Comparison of ENCODE assay signal across 11 mouse cellular contexts in the genomic region with DNA sequence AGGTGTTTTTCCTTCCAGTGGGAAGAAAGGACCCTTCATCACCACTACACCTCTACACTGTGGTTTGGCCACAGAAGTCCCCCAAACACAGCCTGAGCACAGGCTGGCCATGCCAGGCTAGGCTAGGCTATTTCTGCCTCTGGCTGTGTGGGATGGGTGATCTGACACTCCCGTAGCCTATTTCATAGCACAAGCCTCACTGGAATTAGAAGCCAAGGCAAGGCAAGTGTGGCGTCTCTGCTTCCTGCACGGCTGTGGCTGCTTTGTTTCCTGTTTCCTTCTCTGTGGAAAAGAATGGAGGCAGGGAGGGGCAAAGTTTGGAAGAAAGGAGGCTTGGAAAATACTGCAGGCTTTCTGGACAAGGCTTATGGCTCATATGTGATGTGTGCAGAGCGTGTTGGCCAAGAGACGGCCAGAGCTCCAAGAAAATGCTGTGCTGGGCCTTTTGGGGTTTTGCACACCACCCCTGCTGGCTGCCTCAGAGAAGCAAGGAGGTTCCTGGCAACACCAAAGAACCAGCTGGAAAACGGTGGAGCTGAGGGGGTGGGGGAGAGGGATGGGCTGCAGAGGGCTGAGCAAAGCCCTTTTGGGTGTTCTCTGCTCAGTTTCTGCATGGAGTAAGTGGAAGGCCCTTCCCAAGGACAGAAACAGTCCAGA. TPM values are rescaled to one million over a fixed set of nuclear protein-coding genes. Genes with fewer than 3 reads are reported as not detected.
DNase-seq lines count a peak whose midpoint lies in the region; ATAC-seq and TF ChIP-seq lines count a peak whose summit lies in the region.
"Had no signal": no experiment of that assay in that cellular context is flagged by ENCODE, and none has a peak within 500 bp of the region (broad histone marks: within the 10 kb centered on the region; RNA-seq: fewer than 3 reads in every experiment).

No protein-coding gene starts in this region.

- no peak for ATAC-seq in monocyte, adult 5-6 weeks (replicated peaks; ENCODE audit: insufficient number of reproducible peaks, low FRiP score, low TSS enrichment, poor library complexity, severe bottlenecking)
- ATAC-seq in liver, embryonic 11.5 days (replicated peaks; ENCODE audit: low FRiP score), result no peak

- no peaks in the 10 kb centered on the region for H3K36me3 ChIP-seq in kidney, adult 2 months (ENCODE audit: control insufficient read depth, insufficient read depth, low read length)
- H3K36me3 ChIP-seq in liver, embryonic 11.5 days (ENCODE audit: control insufficient read depth, insufficient read depth, low read length), result no peaks in the 10 kb centered on the region
- H3K36me3 ChIP-seq: embryonic facial prominence, embryonic 12.5 days; G1E had no signal

- no peak overlapping the region for H3K4me3 ChIP-seq in kidney, adult 2 months (ENCODE audit: insufficient read depth, low read depth, low read length)
- H3K4me3 ChIP-seq in cerebellum, adult 2 months (replicated peaks; ENCODE audit: insufficient read depth, low read depth, low read length), result no peak overlapping the region
- H3K4me3 ChIP-seq in liver, embryonic 11.5 days (ENCODE audit: low read depth, low read length), result no peak overlapping the region
- H3K4me3 ChIP-seq: embryonic facial prominence, embryonic 12.5 days had no signal

- TF ChIP-seq CTCF in kidney, adult 2 months (conservative IDR thresholded peaks at IDR 0.05; ENCODE audit: insufficient read depth, insufficient read length, low read depth, low read length), result no peak
- no peak for TF ChIP-seq CTCF in cerebellum, adult 2 months (IDR thresholded peaks at IDR 0.05; ENCODE audit: borderline replicate concordance, insufficient read depth, low read depth, low read length)

- intact Hi-C loops in gastrocnemius, postnatal 14 days (cut with DNase I; ENCODE audit: low total_unique reads), result no loop called here

- H3K4me2 ChIP-seq in liver, embryonic 11.5 days, result no peak overlapping the region
- H3K4me2 ChIP-seq: embryonic facial prominence, embryonic 12.5 days had no signal

- no peak overlapping the region for H3K9ac ChIP-seq in liver, embryonic 11.5 days (ENCODE audit: low read depth, low read length)
- H3K9ac ChIP-seq: embryonic facial prominence, embryonic 12.5 days; liver, embryonic 14.5 days had no signal

- no peak overlapping the region for H3K27ac ChIP-seq in kidney, adult 2 months (ENCODE audit: insufficient read depth, low read depth, low read length)
- H3K27ac ChIP-seq in cerebellum, adult 2 months (ENCODE audit: insufficient read depth, low read length), result no peak overlapping the region
- no peak overlapping the region; the same call in 1 of the 2 replicates for H3K27ac ChIP-seq in liver, embryonic 11.5 days (ENCODE audit: low read depth, low read length)
- H3K27ac ChIP-seq: embryonic facial prominence, embryonic 12.5 days; liver, embryonic 14.5 days had no signal

- TF ChIP-seq POLR2A in kidney, adult 2 months (IDR thresholded peaks at IDR 0.05; ENCODE audit: low read depth, low read length), result no peak
- no peak for TF ChIP-seq POLR2A in cerebellum, adult 2 months (IDR thresholded peaks at IDR 0.05; ENCODE audit: borderline replicate concordance, insufficient read depth, low read length)

- peaks cover 3% of the 10 kb centered on the region; the same call in 1 of the 2 replicates for H3K4me1 ChIP-seq in kidney, adult 2 months (ENCODE audit: control insufficient read depth, insufficient read depth, low read length)
- no peaks in the 10 kb centered on the region for H3K4me1 ChIP-seq in cerebellum, adult 2 months (ENCODE audit: control insufficient read depth, insufficient read depth, low read length)
- peaks cover 18% of the 10 kb centered on the region for H3K4me1 ChIP-seq in liver, embryonic 11.5 days (replicated peaks; ENCODE audit: control insufficient read depth, insufficient read depth, low read length)

- 49% methylated on average over 6 of the region's 6 CpGs for WGBS in kidney, adult 2 months
- WGBS in cerebellum, adult 2 months, result 37% methylated on average over 6 of the region's 6 CpGs
- WGBS in liver, embryonic 11.5 days, result 51% methylated on average over 6 of the region's 6 CpGs

- H3K27me3 ChIP-seq in kidney, adult 2 months (replicated peaks; ENCODE audit: control insufficient read depth, insufficient read depth, low read length), result no peaks in the 10 kb centered on the region
- H3K27me3 ChIP-seq in cerebellum, adult 2 months (ENCODE audit: control insufficient read depth, insufficient read depth, low read length), result no peaks in the 10 kb centered on the region; the same call in 1 of the 2 replicates
- no peaks in the 10 kb centered on the region; the same call in 1 of the 2 replicates for H3K27me3 ChIP-seq in liver, embryonic 11.5 days (replicated peaks; ENCODE audit: control insufficient read depth, insufficient read depth, low read length)
- H3K27me3 ChIP-seq: embryonic facial prominence, embryonic 12.5 days had no signal

- no peaks in the 10 kb centered on the region for H3K9me3 ChIP-seq in liver, embryonic 11.5 days (ENCODE audit: control insufficient read depth, low read length)
- H3K9me3 ChIP-seq: embryonic facial prominence, embryonic 12.5 days had no signal

- DNase-seq in layer of hippocampus, adult 18-20 months (ENCODE audit: low spot score in 2 of 2), result peak; percentile 4 to 15
- no peak for DNase-seq in layer of hippocampus, adult 11-12 months (ENCODE audit: low spot score)
- DNase-seq in gastrocnemius, postnatal 14 days, result peak; percentile 75
- peak; percentile 29 for DNase-seq in kidney, adult 2 months
- peak; percentile 49 for DNase-seq in lung, postnatal 25 days (ENCODE audit: low spot score)
- no peak for DNase-seq in cerebellum, adult 2 months
- DNase-seq in liver, embryonic 11.5 days (ENCODE audit: low spot score), result no peak

RNA-seq across cellular contexts. Expression of a gene that starts 5.6 kb away (rescaled TPM):
- not detected for total RNA-seq in layer of hippocampus, adult 18-20 months (2021)
- not detected for total RNA-seq in gastrocnemius, postnatal 14 days (2021)
- polyA plus RNA-seq in kidney, adult 2 months (2012; rRNA removed), result 0.14 TPM in 1 of 2 replicates, not detected in the other
- polyA plus RNA-seq in cerebellum, adult 2 months (2012; rRNA removed), result not detected in 2 replicates
- 0.67 TPM in 1 of 3 replicates, not detected in the others for total RNA-seq in monocyte, adult 5-6 weeks (2017)
- polyA plus RNA-seq in liver, embryonic 11.5 days (2014; fragmentation: Nextera tagmentation; extraction: Ambion mirVana), result not detected in 2 replicates
- polyA plus RNA-seq: embryonic facial prominence, embryonic 12.5 days; G1E had no signal

RNA-seq across cellular contexts. Expression of a gene that starts 28.4 kb away (rescaled TPM):
- 1 to 10 TPM; 3.6 to 4.3 TPM for total RNA-seq in layer of hippocampus, adult 18-20 months (2021)
- total RNA-seq in gastrocnemius, postnatal 14 days (2021), result 10 to 100 TPM in 1 of 2 experiments, 1 to 10 TPM in 1; 8.2 to 10.9 TPM
- polyA plus RNA-seq in kidney, adult 2 months (2012; rRNA removed), result 8.0 and 8.3 TPM in 2 replicates
- polyA plus RNA-seq in cerebellum, adult 2 months (2012; rRNA removed), result 5.5 and 7.1 TPM in 2 replicates
- not detected in 3 replicates for total RNA-seq in monocyte, adult 5-6 weeks (2017)
- polyA plus RNA-seq in liver, embryonic 11.5 days (2014; fragmentation: Nextera tagmentation; extraction: Ambion mirVana), result 4.8 and 5.5 TPM in 2 replicates
- polyA plus RNA-seq: G1E had no signal

RNA-seq across cellular contexts. Expression of a gene that starts 42.4 kb away (rescaled TPM):
- under 1 TPM; 0.57 to 0.71 TPM for total RNA-seq in layer of hippocampus, adult 18-20 months (2021)
- total RNA-seq in gastrocnemius, postnatal 14 days (2021), result under 1 TPM; 0.47 to 0.58 TPM
- 0.84 and 1.0 TPM in 2 replicates for polyA plus RNA-seq in kidney, adult 2 months (2012; rRNA removed)
- polyA plus RNA-seq in cerebellum, adult 2 months (2012; rRNA removed), result 0.54 and 0.59 TPM in 2 replicates
- total RNA-seq in monocyte, adult 5-6 weeks (2017), result 1.5 to 3.5 TPM in 2 of 3 replicates, not detected in the other
- 1.7 and 1.8 TPM in 2 replicates for polyA plus RNA-seq in liver, embryonic 11.5 days (2014; fragmentation: Nextera tagmentation; extraction: Ambion mirVana)
- total RNA-seq: G1E had no signal
- polyA plus RNA-seq: G1E had no signal

Comparison
In these comparisons a context has a peak if more than half of its experiments do, and no peak if none do; other contexts are left out.
1. DNase-seq: peak in layer of hippocampus, adult 18-20 months (2 of 2), gastrocnemius, postnatal 14 days (single experiment), kidney, adult 2 months (single experiment) and lung, postnatal 25 days (single experiment); none in layer of hippocampus, adult 11-12 months (single experiment), cerebellum, adult 2 months (0 of 2) and liver, embryonic 11.5 days (single experiment).